Mouse (Mus musculus): Measurements from ENCODE around the gene Yeats2. TPM values are rescaled to one million over a fixed set of nuclear protein-coding genes. Genes with fewer than 3 reads are reported as not detected.

Yeats2 gene
- polyA plus RNA-seq, 1 experiment from 2014 or later: 22.6 TPM

GRCm38 (mm10) chr16:20130397-20130796 is 10.5 kb upstream of the Yeats2 start:
- Histone ChIP-seq H3K36me3 (peaks cover 14% of the 10 kb centered on the region), H3K27me3 (no peaks in the 10 kb centered on the region), H3K4me3 (no peak overlapping the region), H3K9ac (no peak overlapping the region), H3K27ac (replicated peaks) (no peak overlapping the region), H3K4me2 (no peak overlapping the region), H3K9me3 (no peaks in the 10 kb centered on the region), H3K4me1 (replicated peaks) (no peaks in the 10 kb centered on the region)
- WGBS: 66% methylated on average over 2 of the region's 2 CpGs
- no peak for ATAC-seq (ENCODE audit: low FRiP score, low read depth)

- over 99% methylated on average over 3 of the region's 3 CpGs for WGBS
- H3K9me3 ChIP-seq: no peaks in the 10 kb centered on the region
Measured at GRCm38 (mm10) chr16:20144568-20144967, 3.7 kb downstream of the Yeats2 start.

GRCm38 (mm10) chr16:20151991-20152390 is 11.1 kb downstream of the Yeats2 start:
- H3K27me3 ChIP-seq: no peaks in the 10 kb centered on the region
- H3K9ac ChIP-seq: no peak overlapping the region
- no peak overlapping the region for H3K4me2 ChIP-seq
- H3K27ac ChIP-seq (replicated peaks): no peak overlapping the region
- H3K9me3 ChIP-seq: no peaks in the 10 kb centered on the region
- H3K4me3 ChIP-seq: no peak overlapping the region
- no peaks in the 10 kb centered on the region for H3K4me1 ChIP-seq (replicated peaks)
- H3K36me3 ChIP-seq: peaks cover 30% of the 10 kb centered on the region
- no peak for ATAC-seq (ENCODE audit: low FRiP score, low read depth)
- 86% methylated on average over 5 of the region's 5 CpGs for WGBS

More at GRCm38 (mm10) chr16:20144568-20144967, 3.7 kb downstream of the Yeats2 start:
- Histone ChIP-seq H3K36me3 (no peaks in the 10 kb centered on the region), H3K4me3 (no peak overlapping the region), H3K4me2 (no peak overlapping the region), H3K27ac (replicated peaks) (no peak overlapping the region), H3K4me1 (replicated peaks) (peaks cover 18% of the 10 kb centered on the region), H3K9ac (no peak overlapping the region), H3K27me3 (no peaks in the 10 kb centered on the region)
- ATAC-seq (ENCODE audit: low FRiP score, low read depth): no peak

DNA sequence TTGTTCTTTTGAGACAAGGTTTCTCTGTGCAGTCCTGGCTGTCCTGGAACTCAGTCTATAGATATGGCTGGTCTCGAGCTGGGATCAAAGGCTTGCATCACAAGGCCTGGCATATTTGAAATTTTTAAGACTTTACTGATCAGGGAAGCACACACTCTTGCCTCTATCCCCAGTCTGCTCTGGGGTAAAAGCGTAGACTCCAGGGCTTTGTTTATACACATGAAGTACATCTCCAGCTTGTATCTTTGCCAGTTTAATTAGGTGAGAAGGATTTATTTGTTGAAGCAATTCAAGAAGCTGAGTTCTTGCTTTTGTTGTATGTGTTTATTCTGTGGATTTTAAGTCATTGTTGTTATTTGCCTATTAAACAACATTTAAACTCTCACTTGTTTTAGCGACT is 12.9 kb downstream of the Yeats2 start:
- 74% methylated on average over 3 of the region's 3 CpGs for WGBS
- no peaks in the 10 kb centered on the region for H3K27me3 ChIP-seq
- H3K4me2 ChIP-seq: no peak overlapping the region
- H3K4me1 ChIP-seq (replicated peaks): no peaks in the 10 kb centered on the region
- H3K36me3 ChIP-seq: peaks cover 43% of the 10 kb centered on the region
- no peak for ATAC-seq (ENCODE audit: low FRiP score, low read depth)
- no peak overlapping the region for H3K4me3 ChIP-seq
- no peak overlapping the region for H3K9ac ChIP-seq
- H3K9me3 ChIP-seq: no peaks in the 10 kb centered on the region
- no peak overlapping the region for H3K27ac ChIP-seq (replicated peaks)

GRCm38 (mm10) chr16:20160130-20160529 is 19.3 kb downstream of the Yeats2 start:
- Histone ChIP-seq H3K9me3 (no peaks in the 10 kb centered on the region), H3K27ac (replicated peaks) (no peak overlapping the region), H3K9ac (no peak overlapping the region), H3K4me2 (no peak overlapping the region), H3K4me3 (no peak overlapping the region), H3K36me3 (peaks cover 88% of the 10 kb centered on the region), H3K4me1 (replicated peaks) (no peaks in the 10 kb centered on the region), H3K27me3 (no peaks in the 10 kb centered on the region)
- WGBS: 84% methylated on average over 2 of the region's 2 CpGs
- no peak for ATAC-seq (ENCODE audit: low FRiP score, low read depth)

DNA sequence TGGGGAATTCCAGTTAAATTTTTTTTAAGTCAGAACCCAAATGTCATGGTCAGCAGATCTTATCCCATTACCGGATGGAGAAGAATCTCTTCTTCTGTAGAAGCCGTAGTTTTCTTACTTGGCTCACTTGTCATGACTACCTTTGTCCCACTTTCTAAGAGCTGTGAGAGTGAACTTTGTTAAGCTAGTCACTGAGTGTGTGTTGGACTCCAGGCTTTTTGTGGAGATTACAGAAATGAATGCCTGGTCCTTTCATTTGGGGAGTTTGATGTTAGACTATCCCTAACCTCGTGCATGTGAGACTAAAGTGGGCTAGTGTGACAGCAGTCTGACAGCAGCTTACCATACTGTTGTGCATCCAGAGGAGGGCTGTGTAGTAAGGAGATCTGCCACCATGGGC is 28.2 kb downstream of the Yeats2 start:
- no peak for ATAC-seq (ENCODE audit: low FRiP score, low read depth)
- Histone ChIP-seq H3K4me2 (no peak overlapping the region), H3K9ac (no peak overlapping the region), H3K36me3 (peaks cover 70% of the 10 kb centered on the region), H3K27me3 (no peaks in the 10 kb centered on the region), H3K4me1 (replicated peaks) (no peaks in the 10 kb centered on the region), H3K27ac (replicated peaks) (no peak overlapping the region), H3K9me3 (no peaks in the 10 kb centered on the region), H3K4me3 (no peak overlapping the region)
- 77% methylated on average over 3 of the region's 3 CpGs for WGBS

- Histone ChIP-seq H3K27me3 (no peaks in the 10 kb centered on the region), H3K36me3 (peaks cover 70% of the 10 kb centered on the region), H3K4me1 (replicated peaks) (no peaks in the 10 kb centered on the region), H3K4me2 (no peak overlapping the region), H3K9ac (no peak overlapping the region), H3K27ac (replicated peaks) (0 out of 2 replicates have a peak overlapping the region, but pooled peaks have one; percentile 11), H3K4me3 (no peak overlapping the region), H3K9me3 (no peaks in the 10 kb centered on the region)
- ATAC-seq (ENCODE audit: low FRiP score, low read depth): peak; percentile 48; the same call in 1 of the 2 replicates
- 70% methylated on average over 3 of the region's 3 CpGs for WGBS
Measured at GRCm38 (mm10) chr16:20169471-20170106, 28.7 kb downstream of the Yeats2 start.

DNA sequence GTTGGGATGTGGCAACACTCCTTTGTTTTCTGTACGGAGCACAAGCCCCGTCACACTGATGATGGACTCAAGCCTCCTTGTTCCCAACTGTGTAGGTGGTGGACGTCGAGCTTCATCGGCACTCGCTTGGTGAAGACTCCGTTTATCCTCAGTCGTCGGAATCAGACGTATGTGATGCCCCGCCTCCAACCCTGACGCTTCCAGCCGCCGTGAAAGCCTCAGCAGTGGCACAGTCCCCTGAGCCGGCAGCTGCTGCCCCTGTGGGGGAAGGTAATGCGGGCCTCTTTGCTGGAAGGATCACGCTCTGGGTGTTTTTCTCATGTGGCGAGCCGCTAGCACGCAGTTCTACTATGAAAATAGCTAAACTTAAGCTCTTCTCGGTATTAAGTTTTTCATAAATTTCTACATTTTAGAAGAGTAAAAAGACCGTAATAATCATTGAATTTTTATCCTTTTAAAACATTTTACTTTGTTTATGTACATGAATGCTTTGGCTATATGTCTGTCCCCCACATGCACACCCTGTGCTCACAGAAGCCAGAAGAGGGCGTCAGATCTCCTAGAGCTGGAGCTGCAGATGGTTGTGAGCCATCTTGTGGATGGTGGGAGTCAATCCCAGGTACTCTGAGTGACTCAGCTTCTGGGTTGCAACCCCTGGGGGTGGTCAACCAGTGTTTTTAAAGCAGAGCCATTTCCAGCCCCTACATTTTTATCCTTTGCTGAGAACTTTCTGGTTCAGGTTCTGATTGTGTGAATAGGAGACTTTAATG is 38.7 kb downstream of the Yeats2 start:
- no peak for ATAC-seq (ENCODE audit: low FRiP score, low read depth)
- Histone ChIP-seq H3K4me1 (replicated peaks) (no peaks in the 10 kb centered on the region), H3K36me3 (peaks cover 54% of the 10 kb centered on the region), H3K4me2 (no peak overlapping the region), H3K27ac (replicated peaks) (no peak overlapping the region), H3K9ac (no peak overlapping the region), H3K4me3 (no peak overlapping the region), H3K9me3 (no peaks in the 10 kb centered on the region), H3K27me3 (no peaks in the 10 kb centered on the region)
- WGBS: 84% methylated on average over 23 of the region's 23 CpGs

DNA sequence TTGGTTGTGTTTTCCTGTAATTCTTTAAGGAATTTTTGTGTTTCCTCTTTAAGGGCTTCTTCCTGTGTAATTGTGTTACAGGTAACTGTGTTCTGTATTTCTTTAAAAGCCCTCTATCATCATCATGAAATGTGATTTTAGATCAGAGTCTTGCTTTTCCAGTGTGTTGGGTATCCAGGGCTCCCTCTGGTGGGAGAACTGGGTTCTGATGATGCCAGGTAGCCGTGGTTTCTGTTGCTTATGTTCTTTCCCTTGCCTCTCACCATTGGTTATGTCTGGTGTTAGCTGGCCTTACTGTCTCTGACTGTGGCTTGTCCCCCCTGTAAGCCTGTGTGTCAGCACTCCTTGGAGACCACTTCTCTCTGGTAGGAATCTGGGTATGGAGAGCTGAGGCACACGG is 44.5 kb downstream of the Yeats2 start:
- H3K4me1 ChIP-seq (replicated peaks): no peaks in the 10 kb centered on the region
- ATAC-seq (ENCODE audit: low FRiP score, low read depth): peak; percentile 38; the same call in 1 of the 2 replicates
- H3K9me3 ChIP-seq: no peaks in the 10 kb centered on the region
- H3K9ac ChIP-seq: no peak overlapping the region
- H3K4me3 ChIP-seq: no peak overlapping the region
- no peak overlapping the region for H3K4me2 ChIP-seq
- no peaks in the 10 kb centered on the region for H3K27me3 ChIP-seq
- peaks cover 60% of the 10 kb centered on the region for H3K36me3 ChIP-seq
- no peak overlapping the region for H3K27ac ChIP-seq (replicated peaks)
- 63% methylated on average over 2 of the region's 2 CpGs for WGBS

GRCm38 (mm10) chr16:20191161-20191882 is 50.5 kb downstream of the Yeats2 start:
- no peak overlapping the region for H3K4me3 ChIP-seq
- no peak overlapping the region for H3K9ac ChIP-seq
- H3K36me3 ChIP-seq: peaks cover 78% of the 10 kb centered on the region
- WGBS: 95% methylated on average over 3 of the region's 3 CpGs
- H3K9me3 ChIP-seq: no peaks in the 10 kb centered on the region
- H3K27me3 ChIP-seq: no peaks in the 10 kb centered on the region
- no peak overlapping the region for H3K27ac ChIP-seq (replicated peaks)
- no peaks in the 10 kb centered on the region for H3K4me1 ChIP-seq (replicated peaks)
- H3K4me2 ChIP-seq: no peak overlapping the region
- no peak for ATAC-seq (ENCODE audit: low FRiP score, low read depth)

DNA sequence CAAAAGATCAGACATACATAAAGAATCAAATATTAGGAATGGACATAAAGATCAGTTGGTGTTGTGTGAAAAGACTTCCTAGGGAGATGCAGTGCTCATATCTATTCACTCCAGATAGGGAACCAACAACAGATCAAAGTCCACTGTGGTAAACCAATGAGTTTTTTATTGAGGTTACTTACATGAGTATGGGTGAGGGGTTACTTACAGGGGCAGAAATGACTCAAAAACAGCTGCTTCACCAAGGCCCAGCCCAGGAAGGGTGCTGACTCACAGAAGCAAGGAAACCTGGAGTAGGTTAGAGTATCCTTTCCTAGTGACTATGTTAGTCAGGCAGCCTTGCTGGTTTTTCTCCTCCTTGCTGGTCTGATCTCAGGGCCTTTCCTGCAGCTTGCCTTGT is 51.2 kb downstream of the Yeats2 start:
- H3K36me3 ChIP-seq: peaks cover 78% of the 10 kb centered on the region
- no peaks in the 10 kb centered on the region for H3K4me1 ChIP-seq (replicated peaks)
- no peak for ATAC-seq (ENCODE audit: low FRiP score, low read depth)
- H3K4me2 ChIP-seq: no peak overlapping the region
- H3K9me3 ChIP-seq: no peaks in the 10 kb centered on the region
- no peaks in the 10 kb centered on the region for H3K27me3 ChIP-seq
- H3K4me3 ChIP-seq: no peak overlapping the region
- H3K27ac ChIP-seq (replicated peaks): no peak overlapping the region
- no peak overlapping the region for H3K9ac ChIP-seq

GRCm38 (mm10) chr16:20195546-20195945 is 54.7 kb downstream of the Yeats2 start:
- Histone ChIP-seq H3K4me3 (no peak overlapping the region), H3K9ac (no peak overlapping the region), H3K4me2 (no peak overlapping the region), H3K27ac (replicated peaks) (no peak overlapping the region), H3K36me3 (peaks cover 75% of the 10 kb centered on the region), H3K27me3 (no peaks in the 10 kb centered on the region), H3K9me3 (no peaks in the 10 kb centered on the region), H3K4me1 (replicated peaks) (no peaks in the 10 kb centered on the region)
- 99% methylated on average over 3 of the region's 3 CpGs for WGBS
- no peak for ATAC-seq (ENCODE audit: low FRiP score, low read depth)
